Mouse (Mus musculus): ENCODE results near the gene Atg16l1.
"Not testable (repeated sequence)": the region's sequence is repeated elsewhere in the genome, so short reads cannot be mapped to it uniquely, and the experiment has no call there.

The Atg16l1 gene

DNA sequence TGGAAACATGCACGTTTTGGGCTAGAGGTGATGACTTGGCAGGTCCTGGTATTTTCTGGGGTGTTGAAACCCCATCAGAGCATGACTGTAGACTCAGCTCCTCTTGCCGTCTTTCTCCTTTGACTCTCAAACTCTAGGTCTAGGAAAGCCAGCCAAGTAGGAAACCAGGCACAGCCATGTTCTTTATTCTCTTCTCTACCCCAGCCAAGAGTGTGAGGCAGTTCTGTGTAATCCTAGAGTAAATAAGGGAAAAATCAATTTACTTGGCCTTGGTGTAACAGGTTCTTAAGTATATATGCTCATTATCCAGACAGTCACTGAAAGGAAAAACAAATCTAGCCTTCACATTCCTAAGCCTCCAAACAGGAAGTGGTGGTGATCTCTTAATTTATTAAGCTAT, 17.7 kb downstream of the Atg16l1 start:
- no peak for DNase-seq (ENCODE audit: low read depth, low spot score)

DNA sequence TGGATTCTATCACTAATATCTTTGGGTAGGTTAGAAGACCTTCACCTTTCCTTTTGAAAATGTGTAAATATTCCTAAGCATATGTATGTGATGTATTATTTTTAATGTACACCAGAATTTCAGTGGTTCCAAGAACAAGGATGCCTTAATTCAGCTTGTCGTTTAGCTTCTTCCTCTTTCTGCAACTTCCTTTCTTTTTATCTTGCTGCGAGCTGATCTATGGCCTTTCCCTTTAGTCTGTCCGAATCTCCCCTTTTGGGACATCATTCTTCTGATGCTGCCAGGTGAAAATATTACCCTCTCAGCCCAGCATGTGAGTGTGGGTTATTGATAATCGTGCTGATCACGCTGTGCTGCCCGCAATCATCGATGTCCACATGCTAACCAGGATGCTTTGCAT, 19.2 kb downstream of the Atg16l1 start:
- DNase-seq (ENCODE audit: low read depth, low spot score): no peak

DNA sequence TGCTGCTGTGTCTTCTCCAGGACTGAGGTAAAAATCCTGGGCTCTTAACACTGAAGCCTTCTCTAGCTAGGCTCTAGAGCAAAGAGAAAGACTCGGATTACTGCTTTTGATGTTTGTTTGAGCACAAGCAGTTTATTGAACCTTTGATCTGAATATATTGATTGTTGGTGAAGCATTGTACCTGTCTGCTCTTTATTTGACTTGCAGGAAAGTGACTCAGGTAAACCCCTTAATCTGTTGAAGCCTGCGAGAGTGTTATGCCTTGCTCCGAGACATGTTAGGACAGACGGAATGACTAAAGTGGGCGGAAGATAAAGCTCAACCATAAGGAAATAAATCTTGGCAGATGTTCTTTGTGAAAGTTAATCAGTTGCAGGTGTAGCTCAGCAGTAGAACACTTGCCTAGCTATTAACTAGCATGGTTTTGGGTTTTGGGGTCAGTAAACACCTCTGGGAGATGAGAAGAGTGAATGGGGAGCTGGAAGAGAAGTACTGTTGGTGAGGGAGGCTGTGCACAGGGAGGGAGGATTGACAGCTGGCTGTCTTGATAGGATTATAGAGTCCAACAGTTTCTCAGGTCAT, 23.6 kb downstream of the Atg16l1 start:
- no peak for DNase-seq (ENCODE audit: low read depth, low spot score)

DNA sequence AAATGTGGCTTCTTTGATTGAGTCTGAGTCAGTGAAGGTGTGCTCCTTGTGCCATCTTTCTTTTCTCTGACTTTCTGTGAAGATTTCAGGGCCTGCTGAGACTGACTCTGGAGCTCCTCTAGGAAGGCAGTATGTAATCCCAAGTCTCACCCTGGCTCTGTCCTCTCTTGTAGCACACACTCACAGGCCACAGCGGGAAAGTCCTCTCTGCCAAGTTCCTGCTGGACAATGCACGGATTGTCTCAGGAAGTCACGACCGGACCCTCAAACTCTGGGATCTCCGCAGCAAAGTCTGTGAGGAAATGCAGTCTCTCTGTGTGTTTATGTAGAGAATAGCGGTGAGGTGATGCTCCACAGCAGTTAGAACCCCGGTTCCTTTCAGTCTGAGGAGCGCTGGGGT, 30.0 kb downstream of the Atg16l1 start:
- no peak for DNase-seq (ENCODE audit: low read depth, low spot score)

DNA sequence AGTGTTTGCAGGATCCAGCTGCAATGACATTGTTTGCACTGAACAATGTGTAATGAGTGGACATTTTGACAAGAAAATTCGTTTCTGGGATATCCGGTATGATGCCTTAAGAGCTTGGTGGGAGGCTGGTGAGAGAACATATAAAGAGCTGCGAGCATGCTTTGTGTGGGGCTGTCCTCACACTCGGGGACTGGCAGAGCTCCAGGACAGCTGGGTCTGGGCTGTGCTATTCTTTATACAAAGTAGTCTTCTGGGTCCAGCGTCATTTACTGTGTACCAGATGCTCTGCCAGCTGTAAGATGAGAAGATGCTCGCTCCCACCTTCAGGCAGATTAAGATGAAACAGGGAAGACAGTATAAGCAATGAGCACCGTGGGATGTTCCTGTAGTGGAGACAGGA, 30.6 kb downstream of the Atg16l1 start:
- DNase-seq (ENCODE audit: low read depth, low spot score): peak; percentile 59

DNA sequence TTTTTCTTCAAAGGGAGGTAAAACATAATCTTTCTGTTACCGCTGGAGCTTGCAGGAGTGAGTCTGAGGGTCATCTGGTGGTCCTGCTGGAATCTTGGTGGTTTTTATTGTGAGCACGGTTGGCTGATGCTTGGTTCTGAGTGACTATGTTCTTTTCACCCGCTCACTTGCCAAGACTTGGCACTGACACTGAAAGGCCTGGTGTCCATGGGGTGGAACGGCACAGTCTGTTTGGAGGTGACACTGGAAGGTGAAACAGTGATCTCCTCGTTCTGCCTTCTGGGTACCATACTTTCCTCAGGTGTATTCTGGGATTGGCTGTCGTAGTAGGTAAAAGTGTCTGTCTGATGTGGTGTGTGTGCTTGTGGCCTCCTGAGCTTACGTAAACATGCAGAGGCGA, 34.0 kb downstream of the Atg16l1 start:
- no peak for DNase-seq (ENCODE audit: low read depth, low spot score)

DNA sequence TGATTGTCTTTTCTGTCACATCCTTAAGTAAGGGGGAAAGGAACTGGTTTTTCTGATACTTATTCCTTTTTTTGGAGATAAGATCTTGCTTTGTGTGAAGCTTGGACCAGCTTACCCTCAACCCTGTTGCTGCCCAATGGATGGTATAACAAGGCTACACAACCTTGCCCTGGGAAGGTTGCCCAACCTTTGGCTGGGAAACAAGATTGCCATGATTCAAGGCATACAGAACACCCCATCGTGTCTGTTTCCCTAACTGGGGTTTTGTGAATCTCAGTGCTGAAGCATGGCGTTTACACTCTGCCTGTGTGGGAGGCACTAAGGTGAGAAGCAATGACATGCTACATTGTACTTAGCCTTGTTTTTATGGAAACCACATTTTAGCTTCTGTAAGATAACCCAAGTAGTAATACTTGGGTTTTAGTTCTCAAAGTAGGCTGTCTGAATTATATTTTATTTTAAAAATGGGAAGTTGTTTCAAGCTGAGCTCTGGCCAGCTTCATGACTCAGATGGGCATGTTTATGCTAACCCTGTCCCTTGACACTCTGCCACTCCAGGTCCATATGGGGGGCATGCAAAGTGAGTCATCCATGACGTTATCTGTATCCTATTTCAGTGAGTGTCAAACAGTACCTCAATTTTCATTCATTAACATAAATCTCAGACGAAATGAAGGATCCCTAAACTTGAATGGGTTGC, 36.9 kb downstream of the Atg16l1 start:
- no peak for DNase-seq (ENCODE audit: low read depth, low spot score)

DNA sequence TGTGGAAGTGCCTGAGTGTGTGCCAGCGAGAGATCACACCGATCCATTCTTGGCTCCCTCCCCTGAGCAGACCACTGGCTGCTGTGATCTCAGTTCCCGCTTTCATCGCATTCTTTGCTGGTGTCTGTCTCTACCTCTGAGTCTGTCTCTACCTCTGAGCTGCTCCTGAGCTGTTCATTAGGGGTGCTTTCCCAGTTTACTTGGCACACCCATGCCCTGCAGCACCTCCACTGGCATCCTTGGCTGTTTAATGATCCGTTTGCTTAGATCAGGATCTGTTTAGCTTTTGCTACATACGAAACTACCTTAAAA, 37.4 kb downstream of the Atg16l1 start:
- DNase-seq (ENCODE audit: low read depth, low spot score): no peak

DNA sequence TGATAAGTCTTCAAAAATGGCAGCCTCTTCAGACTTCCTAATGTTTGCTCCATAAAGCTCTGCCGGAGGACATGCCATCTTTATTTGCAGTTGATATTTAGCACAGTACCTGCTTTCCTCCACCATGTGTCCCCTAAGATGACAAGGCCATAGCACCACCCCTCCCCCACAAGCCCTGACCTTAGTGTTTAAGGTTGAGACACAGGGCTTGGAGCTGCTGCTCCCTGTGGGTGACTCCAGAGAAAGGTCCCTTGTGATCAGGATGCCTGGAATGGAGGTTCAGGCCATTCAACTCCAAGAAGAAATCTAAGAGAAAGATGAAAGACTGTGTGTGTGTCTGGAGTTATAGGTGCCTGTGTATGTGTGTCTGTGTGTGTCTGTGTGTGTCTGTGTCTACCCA, 42.0 kb downstream of the Atg16l1 start:
- DNase-seq (ENCODE audit: low read depth, low spot score): no peak

DNA sequence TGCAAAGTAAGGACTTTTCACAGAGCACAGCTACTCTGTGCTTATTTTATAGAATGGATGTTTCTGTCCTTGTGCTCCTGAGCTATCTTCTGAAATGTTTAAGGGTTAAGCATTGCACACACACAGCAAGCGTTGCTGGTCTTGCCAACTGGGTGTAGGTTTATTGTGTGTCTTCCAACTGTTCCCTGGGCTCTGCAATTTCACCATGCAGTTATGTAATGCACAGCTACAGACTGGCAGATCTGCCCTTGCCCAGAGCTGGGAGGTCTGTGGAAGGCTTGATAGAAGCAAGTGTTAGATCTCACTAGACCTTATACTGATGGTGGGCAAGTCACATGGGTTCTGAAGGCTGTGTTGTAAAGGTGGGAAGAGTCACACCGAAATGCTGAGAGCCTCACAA, 42.6 kb downstream of the Atg16l1 start:
- peak; percentile 62 for DNase-seq (ENCODE audit: low read depth, low spot score)

DNA sequence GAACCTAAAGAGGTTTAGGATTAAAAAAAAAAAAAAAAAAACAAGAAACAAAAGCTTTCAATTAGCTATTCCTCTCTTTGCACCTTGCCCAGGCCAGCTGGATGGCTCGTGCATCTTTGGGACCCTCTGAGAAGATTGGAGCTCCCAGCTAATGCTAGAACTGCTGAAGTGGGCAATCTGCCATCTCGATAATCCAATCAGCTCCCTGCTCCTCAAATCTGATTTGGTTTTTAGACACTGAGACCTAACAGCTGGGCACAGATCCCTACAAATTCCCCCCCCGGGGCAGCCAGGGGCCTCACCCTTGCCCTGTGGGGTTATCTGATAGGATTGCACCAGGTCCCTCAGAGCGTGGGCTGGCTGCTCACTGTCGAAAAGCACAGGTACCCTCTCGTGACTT, 47.9 kb downstream of the Atg16l1 start, which contains the start of gene Sag:
Gene Sag, plus strand, starts transcription at position 105 of the 400 bp plus-strand sequence.
- DNase-seq (ENCODE audit: low read depth, low spot score): no peak

DNA sequence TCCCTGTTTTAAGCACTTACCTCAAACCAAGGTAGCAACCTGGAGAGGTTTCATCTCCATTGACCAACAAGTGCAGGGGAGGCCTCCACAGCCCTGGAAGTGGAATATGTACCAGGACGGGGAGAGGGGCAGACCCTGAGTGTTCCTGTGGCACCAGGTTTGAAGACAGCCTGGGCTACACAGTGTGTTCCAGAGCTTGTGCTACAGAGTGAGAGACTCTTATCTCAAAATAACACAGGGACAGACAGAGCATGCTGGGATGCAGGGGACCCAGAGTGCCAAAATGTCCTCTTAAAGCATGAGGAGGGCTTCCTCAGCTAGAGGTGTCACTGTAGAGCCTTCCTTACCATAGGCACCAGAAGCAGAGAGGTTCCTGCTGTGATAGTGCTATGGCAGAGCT, 52.1 kb downstream of the Atg16l1 start:
- DNase-seq (ENCODE audit: low read depth, low spot score): no peak

DNA sequence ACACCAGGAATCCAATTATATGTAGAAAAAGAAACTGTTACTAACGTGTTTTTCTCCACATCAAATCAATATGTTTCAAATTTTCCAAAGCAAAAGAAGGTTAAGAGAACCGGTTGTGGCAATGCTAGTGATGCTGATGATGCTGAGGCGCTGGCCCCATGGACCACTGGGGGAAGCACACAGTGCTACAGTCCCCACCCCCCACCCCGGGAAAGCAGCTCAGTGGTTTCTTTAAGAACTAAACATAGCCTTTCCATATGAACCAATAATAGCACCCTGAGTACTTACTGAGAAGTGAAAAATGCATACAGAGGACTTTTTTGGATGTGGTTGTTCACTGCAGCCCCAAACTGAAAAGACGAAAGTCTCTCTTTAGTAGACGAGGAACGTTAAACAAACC, 55.7 kb downstream of the Atg16l1 start:
- no peak for DNase-seq (ENCODE audit: low read depth, low spot score)

DNA sequence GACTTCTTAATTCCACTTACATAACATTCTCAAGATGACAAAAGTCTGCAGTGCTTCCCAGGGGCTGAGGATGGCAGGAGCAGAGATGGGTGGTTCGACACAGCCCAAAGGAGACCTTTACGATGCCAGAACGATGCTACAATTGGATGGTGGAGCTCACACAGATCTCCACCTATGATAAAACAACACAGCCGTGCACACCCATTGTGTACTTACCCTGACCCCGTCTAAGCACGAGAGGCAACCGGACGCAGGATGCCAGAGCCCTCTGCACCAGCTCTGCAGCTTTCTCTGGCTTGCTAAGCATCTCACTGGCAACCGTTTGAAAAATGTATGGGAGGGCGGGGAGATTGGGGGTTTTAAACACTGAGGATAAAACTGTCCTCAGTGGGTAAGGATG, 56.4 kb downstream of the Atg16l1 start:
- no peak for DNase-seq (ENCODE audit: low read depth, low spot score)

DNA sequence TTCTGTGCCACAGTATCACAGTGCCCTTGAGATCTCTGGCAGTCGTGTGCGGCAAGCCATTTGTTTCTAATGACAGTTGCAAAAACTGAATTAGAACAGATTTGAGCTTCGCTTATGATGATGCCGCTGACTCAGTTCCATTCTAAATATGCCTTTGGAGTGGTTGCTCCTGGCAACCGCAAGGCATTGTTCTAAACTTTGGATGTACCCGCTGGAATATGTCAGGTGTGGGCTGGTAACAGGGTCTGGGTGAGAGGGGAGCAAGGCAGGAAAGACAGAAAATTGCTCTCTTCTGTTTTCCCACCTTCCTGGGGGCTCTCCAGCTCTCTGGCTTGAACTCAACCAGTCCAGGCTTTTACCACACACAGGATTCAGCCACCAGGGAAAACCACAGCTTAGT, 57.5 kb downstream of the Atg16l1 start:
- peak; percentile 85 for DNase-seq (ENCODE audit: low read depth, low spot score)

DNA sequence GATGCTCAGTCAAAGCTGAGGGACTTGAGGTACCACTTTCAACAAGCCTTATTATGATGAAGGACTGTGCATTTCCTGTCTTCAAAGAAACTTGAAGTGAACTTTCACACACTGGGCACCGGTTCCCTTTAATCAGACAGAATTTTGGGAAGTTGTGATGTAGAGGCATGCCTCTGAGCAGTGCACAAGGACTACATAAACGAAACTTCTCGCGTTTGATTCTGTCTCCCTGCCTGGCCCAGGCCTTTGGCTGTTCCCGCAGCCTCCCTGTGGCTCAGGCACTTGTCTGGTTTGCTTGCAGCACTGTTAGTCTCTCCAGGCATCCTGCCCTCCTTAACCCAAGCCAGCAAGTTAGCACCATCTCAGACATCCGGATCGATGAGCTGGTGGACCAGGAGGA, 58.0 kb downstream of the Atg16l1 start:
- no peak for DNase-seq (ENCODE audit: low read depth, low spot score)

DNA sequence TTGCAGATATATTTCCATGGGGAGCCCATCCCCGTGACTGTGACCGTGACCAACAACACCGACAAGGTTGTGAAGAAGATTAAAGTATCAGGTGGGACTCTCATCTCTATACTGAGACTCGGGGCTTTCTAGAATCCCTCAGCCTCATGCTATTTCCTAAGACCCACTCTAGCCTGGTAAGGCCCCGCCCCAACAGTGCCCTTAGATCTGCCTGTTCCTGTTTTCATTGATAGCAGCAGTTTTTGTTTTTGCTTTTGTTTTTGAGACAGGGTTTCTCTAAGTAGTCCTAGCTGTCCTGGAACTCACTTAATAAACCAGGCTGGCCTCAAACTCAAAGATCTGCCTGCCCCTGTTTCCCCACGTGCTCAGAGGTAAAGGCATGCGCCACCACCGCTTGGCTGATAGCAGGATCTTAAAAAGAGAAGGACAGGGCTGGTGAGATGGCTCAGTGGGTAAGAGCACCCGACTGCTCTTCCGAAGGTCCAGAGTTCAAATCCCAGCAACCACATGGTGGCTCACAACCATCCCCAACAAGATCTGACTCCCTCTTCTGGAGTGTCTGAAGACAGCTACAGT, 68.8 kb downstream of the Atg16l1 start:
- DNase-seq (ENCODE audit: low read depth, low spot score): no peak

DNA sequence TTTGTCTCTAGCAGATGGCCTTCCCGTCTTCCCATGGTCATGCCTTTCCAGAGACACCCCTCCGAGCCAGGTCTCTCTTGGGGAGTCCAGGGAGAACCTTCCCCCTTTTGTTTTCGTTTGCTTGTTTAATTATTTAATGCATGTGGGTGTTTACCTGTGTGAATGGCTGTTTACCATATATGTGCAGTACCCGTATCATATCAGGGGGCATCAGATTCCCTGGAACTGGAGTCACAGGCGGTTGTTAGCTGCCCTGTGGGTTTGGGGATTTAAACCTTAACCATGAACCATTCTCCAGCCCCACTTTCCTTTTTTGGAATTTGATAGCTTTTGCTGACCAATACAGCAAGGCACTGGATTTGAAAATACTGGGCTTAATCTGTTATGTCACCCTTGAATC, 69.6 kb downstream of the Atg16l1 start:
- no peak for DNase-seq (ENCODE audit: low read depth, low spot score)

DNA sequence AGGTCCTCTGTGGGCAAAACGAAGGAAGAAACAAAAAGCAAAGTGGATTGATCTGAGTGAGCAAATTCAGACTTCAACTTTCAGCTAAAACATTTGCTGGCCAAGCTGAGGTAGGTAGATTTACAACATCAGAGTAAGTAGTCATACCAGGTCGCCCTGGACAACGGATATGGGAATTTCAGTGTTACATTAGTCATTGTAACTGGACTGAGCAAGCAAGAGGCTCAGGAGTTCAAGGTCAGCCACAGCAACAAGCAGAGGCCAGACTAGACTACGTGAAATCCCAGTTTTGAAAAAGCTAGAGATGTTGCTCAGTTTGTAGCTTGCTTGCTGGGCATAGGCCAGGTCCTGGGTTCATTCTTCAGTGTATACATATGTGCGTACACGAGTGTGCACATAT, 70.3 kb downstream of the Atg16l1 start:
- no peak for DNase-seq (ENCODE audit: low read depth, low spot score)

DNA sequence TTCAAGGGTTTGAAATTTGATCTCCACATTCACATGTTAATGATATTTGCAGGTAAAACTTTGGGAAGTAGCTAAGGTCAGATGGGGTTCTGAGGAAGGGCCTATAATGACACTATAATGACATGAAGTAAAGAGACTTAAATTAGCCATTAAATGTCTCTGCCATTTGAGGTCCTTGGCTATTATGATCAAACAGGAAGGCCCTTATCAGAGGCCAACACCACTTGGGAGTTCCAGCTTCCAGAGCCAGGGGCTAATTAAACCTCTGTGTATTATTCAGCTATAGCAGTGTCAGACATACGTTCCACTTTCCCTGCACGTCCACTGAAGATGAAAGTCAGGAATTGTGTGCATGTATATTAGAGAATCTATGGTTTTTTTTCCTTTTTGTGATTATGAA, 70.8 kb downstream of the Atg16l1 start:
- no peak for DNase-seq (ENCODE audit: low read depth, low spot score)

DNA sequence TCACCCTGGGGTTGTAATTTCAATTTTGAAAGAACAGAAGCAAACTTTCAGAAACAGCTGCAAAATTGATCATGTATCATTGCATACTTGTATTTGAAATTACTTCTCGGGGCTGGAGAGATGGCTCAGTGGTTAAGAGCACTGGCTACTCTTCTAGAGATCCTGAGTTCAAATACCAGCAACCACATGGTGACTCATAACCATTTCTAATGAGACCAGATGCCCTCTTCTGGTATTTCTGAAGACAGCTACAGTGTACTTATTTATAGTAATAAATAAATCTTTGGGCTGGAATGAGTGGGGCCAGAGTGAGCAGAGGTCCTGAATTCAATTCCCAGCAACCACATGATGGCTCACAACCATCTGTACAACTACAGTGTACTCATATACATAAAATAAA, 71.8 kb downstream of the Atg16l1 start:
- DNase-seq (ENCODE audit: low read depth, low spot score): not testable (repeated sequence)

DNA sequence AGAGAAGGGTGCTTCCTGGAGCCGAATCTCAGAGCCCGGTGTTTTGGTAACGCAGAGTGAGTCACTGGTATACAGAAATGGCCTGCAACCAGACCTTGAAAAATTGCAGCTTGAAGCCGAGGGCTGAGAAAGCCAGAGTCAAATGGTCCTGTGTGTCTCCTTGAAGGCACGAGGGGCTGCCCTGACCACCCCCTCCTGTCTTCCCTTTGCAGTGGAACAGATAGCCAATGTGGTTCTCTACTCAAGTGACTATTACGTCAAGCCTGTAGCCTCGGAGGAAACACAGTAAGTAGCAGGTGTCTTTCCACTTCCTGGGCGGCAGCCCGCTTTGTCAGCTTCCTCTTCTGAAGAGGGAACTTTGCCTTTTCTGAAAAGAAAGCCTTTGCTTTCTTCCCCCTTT, 72.5 kb downstream of the Atg16l1 start:
- no peak for DNase-seq (ENCODE audit: low read depth, low spot score)

DNA sequence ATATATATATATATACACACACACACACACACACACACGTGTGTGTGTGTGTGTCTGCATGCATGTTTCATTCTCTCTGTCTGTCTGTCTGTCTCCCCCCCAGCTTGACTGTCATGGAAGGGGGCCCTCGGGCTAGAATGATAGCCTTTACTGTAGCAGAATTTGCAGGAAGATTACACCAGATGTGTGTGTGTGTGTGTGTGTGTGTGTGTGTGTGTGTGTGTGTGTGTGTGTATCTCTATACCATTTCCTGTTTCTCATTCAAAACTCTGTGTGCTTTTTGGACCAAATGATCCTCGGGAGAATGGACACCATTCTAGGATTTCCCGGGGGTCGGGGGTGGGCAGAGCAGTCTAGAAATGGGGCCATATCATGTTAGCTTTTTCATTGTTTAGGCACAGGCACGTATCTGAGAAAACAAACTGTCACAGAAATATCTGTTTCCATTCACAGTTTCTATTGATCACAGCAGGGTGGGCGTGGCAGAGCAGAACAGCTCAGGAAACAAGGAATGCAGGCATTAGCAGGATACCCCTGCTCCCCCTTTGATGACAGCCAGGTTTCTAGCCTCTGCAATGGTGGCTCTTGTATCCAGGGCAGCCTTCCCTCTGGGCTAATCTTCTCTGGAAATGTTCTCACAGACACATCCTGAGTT, 73.4 kb downstream of the Atg16l1 start:
- DNase-seq (ENCODE audit: low read depth, low spot score): no peak

All from telencephalon, adult 2 months (tissue).